Mouse (Mus musculus) B cell, adult 2 months (primary cell): ENCODE data around the gene Ccdc63.
"Not testable (repeated sequence)": the region's sequence is repeated elsewhere in the genome, so short reads cannot be mapped to it uniquely, and the experiment has no call there.

Experiments
- DNase-seq, 2 experiments: peaks; one replicate each; pipeline ENCODE4 v3.0.0; 2022

Ccdc63 gene

GRCm38 (mm10) chr5:122140723-122141122 is at the start of gene Ccdc63:
Ccdc63 (minus strand) TSS chr5:122140823.
- no peak for DNase-seq

GRCm38 (mm10) chr5:122189115-122189514 is 48.5 kb upstream of the Ccdc63 start:
- no peak for DNase-seq

- not testable (repeated sequence) for DNase-seq
Measured at GRCm38 (mm10) chr5:122184858-122185257, 44.2 kb upstream of the Ccdc63 start.

GRCm38 (mm10) chr5:122184283-122184806 is 43.7 kb upstream of the Ccdc63 start:
- DNase-seq = no peak

- DNase-seq = peak; percentile 34
Measured at GRCm38 (mm10) chr5:122179665-122180064, 39.0 kb upstream of the Ccdc63 start.

- peak; percentile 77 to 82 for DNase-seq
Measured at GRCm38 (mm10) chr5:122176398-122176797, 35.8 kb upstream of the Ccdc63 start.

GRCm38 (mm10) chr5:122175961-122176360 is 35.3 kb upstream of the Ccdc63 start:
- no peak for DNase-seq

GRCm38 (mm10) chr5:122175402-122175801 is 34.8 kb upstream of the Ccdc63 start:
- no peak for DNase-seq

- DNase-seq = no peak
Measured at GRCm38 (mm10) chr5:122171058-122171457, 30.4 kb upstream of the Ccdc63 start.

GRCm38 (mm10) chr5:122168344-122169069 is 27.9 kb upstream of the Ccdc63 start:
- DNase-seq = no peak

- DNase-seq = no peak
Measured at GRCm38 (mm10) chr5:122166636-122167161, 26.1 kb upstream of the Ccdc63 start.

- DNase-seq = no peak
Measured at GRCm38 (mm10) chr5:122165233-122165915, 24.8 kb upstream of the Ccdc63 start.

- no peak for DNase-seq
Measured at GRCm38 (mm10) chr5:122164011-122164410, 23.4 kb upstream of the Ccdc63 start.

- peak; percentile 37 for DNase-seq
Measured at GRCm38 (mm10) chr5:122163194-122163593, 22.6 kb upstream of the Ccdc63 start.

- peak; percentile 35 to 37 for DNase-seq
Measured at GRCm38 (mm10) chr5:122158557-122159515, 18.2 kb upstream of the Ccdc63 start.

GRCm38 (mm10) chr5:122157827-122158381 is 17.3 kb upstream of the Ccdc63 start, which contains the start of gene Ppp1cc:
Ppp1cc (plus strand) TSS chr5:122158278.
- peak; percentile 91 to 93 for DNase-seq

GRCm38 (mm10) chr5:122156486-122156885 is 15.9 kb upstream of the Ccdc63 start:
- no peak for DNase-seq

- no peak for DNase-seq
Measured at GRCm38 (mm10) chr5:122155613-122156012, 15.0 kb upstream of the Ccdc63 start.

GRCm38 (mm10) chr5:122154782-122155181 is 14.2 kb upstream of the Ccdc63 start:
- DNase-seq = no peak

- no peak for DNase-seq
Measured at GRCm38 (mm10) chr5:122154006-122154405, 13.4 kb upstream of the Ccdc63 start.

GRCm38 (mm10) chr5:122152508-122152907 is 11.9 kb upstream of the Ccdc63 start:
- not testable (repeated sequence) for DNase-seq

- no peak for DNase-seq
Measured at GRCm38 (mm10) chr5:122149259-122149658, 8.6 kb upstream of the Ccdc63 start.
